ENCODE assay signal across 8 mouse cellular contexts in the genomic region with DNA sequence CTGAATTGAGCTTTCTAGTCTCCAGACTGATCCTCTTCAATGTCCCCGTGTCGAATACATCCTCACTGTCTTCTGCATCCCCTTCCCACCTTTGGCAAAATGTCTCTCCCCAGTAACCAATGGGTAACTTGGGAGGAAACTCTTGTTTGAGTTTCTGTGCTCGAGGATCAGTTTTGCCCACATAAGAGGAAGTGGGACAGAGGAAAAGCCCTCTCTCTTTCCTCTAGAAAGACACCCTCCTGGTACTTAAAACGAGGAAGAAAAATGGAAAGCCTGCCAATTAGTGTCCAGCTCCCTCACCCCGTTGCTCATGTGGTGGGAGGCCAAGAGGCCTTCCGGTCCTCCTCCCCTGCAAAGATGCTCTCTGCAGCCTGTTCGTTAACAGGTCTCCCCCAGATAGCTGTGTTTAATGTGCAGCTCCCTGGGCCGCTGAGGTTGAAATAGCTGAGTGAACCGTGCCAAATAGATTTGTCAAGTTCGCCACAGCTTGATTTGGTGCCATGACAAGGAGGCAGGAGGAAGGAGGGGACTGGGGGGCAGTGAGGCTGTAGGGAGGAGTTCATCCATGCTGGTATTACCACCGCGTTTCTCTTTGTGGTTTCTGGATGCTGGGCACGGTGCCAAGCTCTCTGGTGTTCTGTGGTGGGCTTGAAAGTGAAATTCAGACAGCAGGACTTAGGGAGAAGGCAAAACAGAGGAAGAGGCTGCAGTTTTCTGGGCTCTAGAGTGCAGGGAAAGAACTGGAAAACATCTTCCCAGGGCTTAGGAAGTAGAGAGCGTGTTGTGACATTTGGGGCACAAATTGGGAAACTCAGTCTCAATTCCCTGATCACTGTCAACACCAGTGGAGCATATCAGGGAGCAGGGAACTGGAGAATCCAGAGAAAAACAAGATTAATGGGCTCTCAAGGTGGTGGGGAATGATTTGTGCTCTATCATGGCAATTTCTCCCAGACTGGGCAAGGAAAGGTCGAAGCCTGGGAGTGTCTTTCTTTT. TPM values are rescaled to one million over a fixed set of nuclear protein-coding genes. Genes with fewer than 3 reads are reported as not detected.
DNase-seq lines count a peak whose midpoint lies in the region; ATAC-seq lines count a peak whose summit lies in the region.

No protein-coding gene starts in this region.

- peaks cover 83% of the 10 kb centered on the region for H3K27me3 ChIP-seq in hindbrain, embryonic 10.5 days (ENCODE audit: insufficient read depth, poor library complexity, severe bottlenecking)
- peaks cover 56% of the 10 kb centered on the region for H3K27me3 ChIP-seq in midbrain, embryonic 13.5 days

- peak overlapping the region; percentile 12; the same call in 1 of the 2 replicates for H3K4me2 ChIP-seq in midbrain, embryonic 13.5 days (replicated peaks)

- DNase-seq in cerebellum, postnatal 10 days, result peak; percentile 64 to 74
- DNase-seq in cerebellum, adult 9-11 months, result no peak
- DNase-seq in right cerebral cortex, postnatal 10 days (ENCODE audit: low spot score in 2 of 2), result peak; percentile 71 to 75
- DNase-seq in right cerebral cortex, postnatal 25 days, result no peak
- no peak for DNase-seq in hindbrain, embryonic 10.5 days (ENCODE audit: low spot score)
- no peak for DNase-seq in thymus, postnatal 10 days (ENCODE audit: low spot score in 2 of 2)

- 68% methylated on average over 15 of the region's 15 CpGs for WGBS in hindbrain, embryonic 10.5 days
- 27% methylated on average over 15 of the region's 15 CpGs for WGBS in midbrain, embryonic 13.5 days

- H3K36me3 ChIP-seq in hindbrain, embryonic 10.5 days, result peaks cover 16% of the 10 kb centered on the region; the same call in 1 of the 2 replicates
- peaks cover 13% of the 10 kb centered on the region for H3K36me3 ChIP-seq in midbrain, embryonic 13.5 days

- H3K27ac ChIP-seq in hindbrain, embryonic 10.5 days, result peak overlapping the region; percentile 6; the same call in 1 of the 2 replicates
- peak overlapping the region; percentile 52 for H3K27ac ChIP-seq in midbrain, embryonic 13.5 days

- ATAC-seq in midbrain, embryonic 13.5 days, result peak; percentile 72
- no peak for ATAC-seq in erythroblast, adult 5-6 weeks (replicated peaks; ENCODE audit: low FRiP score, poor library complexity, severe bottlenecking)

- H3K9ac ChIP-seq in midbrain, embryonic 13.5 days (replicated peaks), result no peak overlapping the region

- H3K9me3 ChIP-seq in hindbrain, embryonic 10.5 days, result no peaks in the 10 kb centered on the region
- no peaks in the 10 kb centered on the region for H3K9me3 ChIP-seq in midbrain, embryonic 13.5 days

- H3K4me1 ChIP-seq in hindbrain, embryonic 10.5 days (replicated peaks), result peaks cover 61% of the 10 kb centered on the region
- peaks cover 57% of the 10 kb centered on the region for H3K4me1 ChIP-seq in midbrain, embryonic 13.5 days (replicated peaks)

- no peak overlapping the region for H3K4me3 ChIP-seq in hindbrain, embryonic 10.5 days
- no peak overlapping the region for H3K4me3 ChIP-seq in midbrain, embryonic 13.5 days (replicated peaks)

RNA-seq across cellular contexts. Expression of gene Nrp2, which starts 48.2 kb away (rescaled TPM):
- polyA plus RNA-seq in hindbrain, embryonic 10.5 days (2016; fragmentation: Nextera tagmentation; extraction: Ambion mirVana), result 21.8 and 23.1 TPM in 2 replicates
- polyA plus RNA-seq in midbrain, embryonic 13.5 days (2015; fragmentation: Nextera tagmentation; extraction: Ambion mirVana), result 15.9 and 18.7 TPM in 2 replicates
- total RNA-seq in erythroblast, adult 5-6 weeks (2015; ENCODE audit: low replicate concordance), result 0.42 and 0.96 TPM in 2 replicates
- 0.43 and 0.56 TPM in 2 replicates for total RNA-seq in erythroblast, adult 5-6 weeks (2017; ENCODE audit: low replicate concordance)

Comparison
In these comparisons a context has a peak if more than half of its experiments do, and no peak if none do; other contexts are left out.
1. DNase-seq: peak in cerebellum, postnatal 10 days (2 of 2) and right cerebral cortex, postnatal 10 days (2 of 2); none in cerebellum, adult 9-11 months (single experiment), right cerebral cortex, postnatal 25 days (single experiment), hindbrain, embryonic 10.5 days (single experiment) and thymus, postnatal 10 days (0 of 2).